Mouse (Mus musculus): ENCODE data around the gene Csdc2.
"Not testable (repeated sequence)": the region's sequence is repeated elsewhere in the genome, so short reads cannot be mapped to it uniquely, and the experiment has no call there.

The Csdc2 gene

DNA sequence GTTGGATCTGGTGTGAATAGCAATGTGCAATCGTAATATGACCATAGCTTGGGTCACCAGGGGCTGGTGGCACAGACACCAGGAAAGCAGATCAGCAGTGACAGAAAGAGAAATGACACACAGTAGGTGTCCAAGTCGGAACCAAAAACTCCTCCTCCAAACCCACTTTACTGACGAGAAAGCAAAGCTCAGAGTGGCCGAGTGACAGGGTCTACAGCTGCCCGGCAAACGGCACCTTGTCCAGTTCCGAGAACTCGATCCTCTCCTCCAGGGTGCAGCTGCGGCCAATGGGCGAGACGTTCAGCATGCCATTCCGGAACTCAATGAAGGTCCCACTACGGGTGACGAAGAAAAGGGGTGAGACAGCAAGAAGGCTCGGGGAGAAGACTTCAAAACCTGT lies 18.9 kb downstream of the Csdc2 start:
- DNase-seq (ENCODE audit: low spot score), result no peak

DNA sequence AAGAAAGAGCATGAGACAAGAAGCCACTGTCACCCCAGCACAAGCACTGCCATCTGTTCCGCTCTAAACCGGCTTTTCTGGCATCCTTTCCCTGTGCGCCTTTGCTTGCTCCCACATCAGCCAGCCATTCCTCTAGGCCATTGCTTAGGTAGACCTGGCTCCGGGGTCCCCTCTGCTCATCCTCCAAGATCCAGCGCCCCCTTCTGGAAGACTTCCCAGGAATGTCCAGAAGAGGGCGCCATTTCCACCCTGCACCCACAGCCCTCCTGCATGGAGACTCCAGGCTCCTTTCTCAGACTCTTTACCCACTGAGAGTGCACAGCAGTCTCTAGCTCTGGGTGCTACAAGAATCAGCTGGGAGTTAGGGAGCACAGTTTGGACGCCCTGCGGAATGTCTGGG lies 19.9 kb downstream of the Csdc2 start:
- peak; percentile 34 for DNase-seq (ENCODE audit: low spot score)

DNA sequence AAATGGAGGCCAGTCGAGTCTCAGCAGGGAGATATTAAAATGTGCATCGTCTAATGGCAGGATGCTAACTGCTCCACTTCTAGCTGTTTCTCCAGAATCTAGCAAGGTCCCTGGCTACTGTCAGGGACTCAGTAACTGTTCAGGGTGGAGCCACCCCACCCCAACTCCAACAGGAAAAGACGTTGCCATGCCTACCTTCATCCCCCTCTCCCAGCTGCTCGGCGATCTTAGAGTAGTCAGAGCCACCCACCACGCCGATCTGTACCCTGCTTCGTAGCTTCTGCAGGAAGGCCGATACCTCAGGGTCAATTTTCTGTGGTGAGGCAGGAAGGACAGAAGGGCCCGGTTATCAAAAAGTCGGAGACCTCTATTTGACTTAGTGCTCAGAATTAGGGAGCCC lies 21.0 kb downstream of the Csdc2 start:
- no peak for DNase-seq (ENCODE audit: low spot score)

DNA sequence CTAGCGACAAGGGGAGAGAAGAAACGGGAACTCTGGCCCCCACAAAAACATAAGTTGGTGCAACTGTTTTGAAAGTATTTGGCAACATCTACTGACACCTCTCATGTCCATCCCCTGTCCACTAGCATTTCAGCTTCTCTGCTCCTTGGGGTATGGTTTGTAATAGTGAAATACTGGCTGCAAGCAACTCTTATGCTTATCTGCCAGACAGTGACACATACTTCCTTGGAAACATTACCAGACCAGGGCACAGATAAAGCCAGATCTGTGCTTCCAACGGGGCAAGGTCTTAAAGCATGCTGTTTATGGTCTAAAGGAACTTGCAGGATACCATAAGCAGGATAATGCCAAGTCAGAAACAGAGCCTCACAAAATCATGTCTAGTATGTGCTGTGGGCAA lies 22.3 kb downstream of the Csdc2 start:
- no peak for DNase-seq (ENCODE audit: low spot score)

DNA sequence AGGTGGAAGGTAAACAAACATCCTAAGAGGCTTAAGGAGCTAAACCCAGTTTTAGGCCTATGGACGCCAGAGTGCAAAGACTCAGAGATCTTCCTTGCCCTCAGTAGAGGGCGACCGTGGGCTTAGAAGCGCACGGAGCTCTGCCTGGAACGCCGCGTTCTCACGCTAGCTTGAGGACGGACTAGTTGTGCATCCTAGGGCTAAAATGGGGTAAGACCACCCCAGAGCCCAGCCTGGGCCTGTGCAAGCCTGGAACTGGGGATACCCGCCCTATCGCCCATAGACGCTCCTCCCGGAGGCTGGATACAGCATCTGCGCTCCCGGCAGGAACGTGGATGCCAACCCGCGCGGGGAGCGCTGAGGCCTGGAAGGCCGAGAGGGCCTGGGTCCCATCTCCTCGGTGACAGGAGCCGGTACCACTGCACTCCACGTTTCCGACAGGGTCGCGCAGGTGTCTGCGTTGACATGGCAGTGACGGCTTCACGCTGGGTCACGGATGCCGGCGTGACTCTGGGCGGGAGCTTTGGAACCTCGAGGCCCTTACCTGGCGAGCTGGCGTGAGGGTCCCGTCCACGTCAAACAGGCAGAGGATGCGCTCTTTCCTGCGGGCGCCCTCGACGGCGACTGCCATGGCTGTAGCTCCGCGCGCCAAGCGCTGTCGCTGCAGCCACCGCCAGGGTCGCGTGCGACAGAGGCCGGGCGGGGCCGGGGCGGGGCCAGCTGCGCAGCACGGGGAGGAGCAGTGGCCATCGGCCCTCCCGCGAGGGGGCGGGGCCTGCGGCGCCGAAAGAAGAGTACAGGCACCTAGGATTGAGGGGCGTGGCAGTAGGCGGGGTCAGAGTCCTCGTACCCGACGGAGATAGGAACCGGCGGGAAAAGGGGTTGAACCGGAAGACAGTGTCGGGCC lies 23.9 kb downstream of the Csdc2 start, which contains the start of gene Pmm1:
Gene Pmm1, minus strand, starts transcription at position 760 of the 907 bp plus-strand sequence.
- DNase-seq (ENCODE audit: low spot score), result peak; percentile 99

DNA sequence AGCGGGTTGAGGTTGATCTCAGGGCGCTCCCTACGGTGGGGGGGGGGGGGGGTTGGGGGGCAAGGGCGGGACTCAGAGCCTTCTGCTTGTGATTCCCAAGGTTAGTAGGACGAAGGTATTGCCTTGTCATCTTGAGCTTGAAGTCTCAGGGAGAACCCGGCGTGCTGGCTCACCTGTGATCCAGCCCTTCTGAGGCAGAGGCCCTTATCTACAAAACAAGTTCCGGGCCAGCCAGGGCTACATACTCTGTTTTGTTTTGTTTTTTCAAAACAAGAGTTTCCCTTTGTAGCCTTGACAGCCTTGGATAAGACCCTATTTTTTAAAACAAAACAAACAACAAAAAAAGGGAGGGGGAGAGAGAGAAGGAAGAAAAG lies 24.5 kb downstream of the Csdc2 start:
- DNase-seq (ENCODE audit: low spot score), result no peak

DNA sequence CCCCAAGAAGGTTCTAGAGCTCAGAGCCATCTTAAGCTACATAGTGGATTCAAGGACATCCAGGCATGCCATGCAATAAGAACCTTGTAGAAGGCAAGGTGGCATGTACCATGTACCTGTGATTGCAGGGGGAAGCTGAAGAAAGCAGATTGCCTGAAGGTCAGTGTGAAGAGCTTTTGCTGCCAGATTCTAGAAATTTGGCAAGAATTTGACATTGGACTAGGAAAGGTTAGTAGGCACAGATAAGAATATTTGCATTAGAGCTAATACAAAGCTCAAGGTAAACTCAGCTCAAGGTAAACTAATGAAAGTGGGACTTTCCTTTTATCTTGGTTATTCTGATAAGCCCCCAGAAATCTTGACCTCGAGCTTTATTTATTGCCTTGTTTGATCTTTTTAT lies 27.7 kb downstream of the Csdc2 start:
- no peak for DNase-seq (ENCODE audit: low spot score)

DNA sequence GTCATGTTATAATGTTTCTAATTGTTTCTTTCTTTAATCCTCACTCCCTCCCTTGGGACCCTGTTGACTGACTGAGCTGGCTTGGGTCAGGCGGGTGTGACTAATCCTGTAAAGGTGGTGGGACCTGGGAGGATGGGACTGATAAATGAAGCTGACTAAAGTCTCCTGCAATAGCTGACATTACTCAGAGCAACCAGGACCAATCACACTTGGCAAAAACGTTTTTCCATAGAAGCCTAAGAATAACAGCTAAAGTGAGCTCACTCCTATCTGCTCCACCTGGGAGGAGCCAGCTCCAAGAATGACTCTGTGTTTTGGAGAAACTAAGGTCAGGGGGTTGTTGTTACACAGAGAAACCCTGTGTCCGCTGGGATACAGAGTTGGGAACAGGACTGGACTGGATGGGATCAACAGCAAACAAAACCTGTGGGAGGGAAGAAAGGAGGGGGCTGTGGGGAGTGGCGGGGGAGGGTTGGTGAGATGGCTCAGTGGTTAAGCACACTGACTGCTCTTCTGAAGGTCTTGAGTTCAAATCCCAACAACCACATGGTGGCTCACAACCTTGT lies 28.5 kb downstream of the Csdc2 start:
- no peak for DNase-seq (ENCODE audit: low spot score)

DNA sequence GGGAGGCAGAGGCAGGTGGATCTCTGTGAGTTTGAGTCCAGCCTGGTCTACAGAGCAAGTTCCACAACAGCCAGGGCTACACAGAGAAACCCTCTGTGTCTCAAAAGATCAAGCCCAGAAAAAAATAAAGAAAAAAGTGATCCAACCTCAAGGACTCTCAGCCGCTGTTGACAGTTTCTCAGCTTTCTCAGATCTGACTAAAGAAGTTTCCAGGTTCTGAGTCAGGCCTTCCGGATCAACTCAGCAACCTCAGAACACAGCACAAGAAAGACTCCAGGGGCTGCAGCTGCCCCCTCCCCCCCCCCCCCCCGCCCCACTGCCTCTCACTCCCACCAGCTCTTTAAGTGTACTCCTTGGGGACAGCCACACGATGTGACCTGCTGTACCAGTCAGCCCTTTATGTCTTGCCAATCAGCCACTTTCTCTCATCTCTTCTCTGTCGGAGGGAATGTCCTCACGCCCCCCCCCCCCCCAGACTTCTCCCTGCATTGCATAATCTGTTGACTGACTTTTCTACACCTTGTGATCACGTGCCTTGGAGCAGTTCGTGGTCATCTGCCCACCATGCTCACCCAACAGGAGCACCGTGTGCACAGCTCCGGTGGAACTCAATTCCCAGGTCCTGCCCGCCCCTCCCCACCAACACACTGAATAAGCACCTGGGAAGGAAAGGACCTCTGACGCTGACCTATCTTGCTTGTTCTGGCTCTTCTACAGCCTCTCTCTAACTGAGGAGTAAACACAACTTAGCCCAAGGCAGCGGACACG lies 29.7 kb downstream of the Csdc2 start:
- no peak for DNase-seq (ENCODE audit: low spot score)

DNA sequence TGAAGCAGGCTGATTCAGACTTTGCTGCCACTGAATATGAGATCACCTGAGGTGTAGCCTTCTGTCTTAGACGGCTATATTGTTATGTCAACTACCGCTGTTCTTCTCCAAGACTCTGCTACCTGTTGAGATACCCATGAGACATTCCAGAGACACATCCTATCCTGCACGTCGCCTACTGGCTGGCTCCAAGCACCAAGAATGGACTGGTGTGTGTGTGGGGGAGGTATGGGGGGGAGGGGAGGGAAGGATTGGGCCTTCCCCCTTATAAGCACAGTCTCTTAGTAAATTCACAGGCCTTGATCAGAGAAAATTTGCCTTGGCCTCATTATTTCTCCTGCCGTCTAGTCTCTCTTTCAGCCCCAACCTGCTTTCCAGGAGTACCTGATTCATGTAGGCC lies 31.3 kb downstream of the Csdc2 start:
- no peak for DNase-seq (ENCODE audit: low spot score)

DNA sequence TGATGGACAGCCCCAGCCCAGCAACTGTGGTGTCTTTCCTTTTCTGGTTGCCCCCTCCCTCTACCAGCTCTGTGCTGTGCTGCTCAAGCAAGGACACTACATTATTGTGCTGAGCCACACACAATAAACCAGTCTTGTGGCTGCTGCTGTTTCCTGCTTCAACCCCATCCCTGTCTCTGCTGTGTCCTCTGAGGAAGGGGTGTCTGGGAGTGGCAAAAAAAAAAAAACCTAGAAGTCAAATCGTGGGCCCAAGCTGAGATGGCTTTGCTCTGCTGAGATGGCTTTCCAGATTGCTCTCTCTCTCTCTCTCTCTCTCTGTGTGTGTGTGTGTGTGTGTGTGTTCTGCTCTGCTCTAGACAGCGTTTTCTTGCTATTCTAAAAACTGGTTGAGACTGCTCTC lies 31.9 kb downstream of the Csdc2 start:
- no peak for DNase-seq (ENCODE audit: low spot score)

DNA sequence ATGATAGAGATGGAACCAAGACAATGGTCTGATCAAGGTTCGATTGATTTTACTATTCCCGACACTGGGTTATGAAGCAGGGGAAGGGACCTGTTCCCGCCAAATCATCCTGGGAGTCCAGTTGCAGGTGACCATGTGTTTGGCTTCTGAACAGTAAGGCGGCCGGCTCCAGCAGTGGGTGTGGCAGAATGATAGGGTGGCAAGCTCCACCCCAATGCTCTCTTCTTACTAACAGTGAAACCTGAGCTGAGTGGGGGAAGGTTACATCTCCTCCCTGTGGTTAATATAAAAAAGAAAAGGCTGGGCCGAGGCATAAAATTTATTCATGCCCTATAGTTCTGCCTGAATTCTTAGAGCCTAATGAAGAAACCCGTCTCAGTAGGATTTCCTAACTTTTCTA lies 32.6 kb downstream of the Csdc2 start:
- DNase-seq (ENCODE audit: low spot score), result peak; percentile 16

DNA sequence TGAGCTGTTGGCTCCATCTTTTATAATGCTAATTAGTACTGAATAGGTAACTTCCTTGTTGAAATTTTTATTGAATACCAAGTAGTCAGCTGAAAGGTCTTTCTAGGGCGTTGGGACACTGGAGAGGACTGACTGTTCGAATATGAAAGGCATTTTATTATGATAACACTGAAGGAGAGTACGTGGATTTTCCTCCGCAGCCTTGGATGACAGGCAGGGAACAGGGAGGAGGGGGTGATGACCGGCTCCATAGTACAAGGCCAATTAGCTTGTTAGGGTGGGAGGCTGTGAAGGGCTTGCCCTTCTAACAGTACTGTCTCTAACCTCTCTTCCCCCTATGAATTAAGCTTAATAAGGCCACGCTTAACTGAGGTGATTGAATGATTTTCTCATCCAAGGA lies 33.1 kb downstream of the Csdc2 start:
- DNase-seq (ENCODE audit: low spot score), result not testable (repeated sequence)

DNA sequence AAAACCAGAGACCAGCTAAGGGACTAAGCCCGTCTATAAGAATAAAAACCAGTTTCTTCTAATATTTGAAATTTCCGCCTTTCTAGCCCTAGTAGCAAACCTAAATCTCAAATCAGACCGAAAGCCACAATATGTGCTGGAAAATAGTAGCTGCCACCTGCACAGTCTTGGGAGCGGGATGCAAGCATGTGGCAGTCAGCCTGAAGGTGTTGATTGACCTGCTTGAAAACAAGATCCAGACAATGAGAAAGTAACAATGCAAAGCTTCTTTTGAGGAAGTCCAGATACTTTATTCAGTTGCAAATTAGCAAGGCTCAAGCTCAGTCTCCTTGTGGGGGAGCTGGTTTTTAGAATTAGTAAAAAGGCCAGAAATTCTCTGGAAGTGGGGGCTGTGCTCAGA lies 33.9 kb downstream of the Csdc2 start:
- not testable (repeated sequence) for DNase-seq (ENCODE audit: low spot score)

DNA sequence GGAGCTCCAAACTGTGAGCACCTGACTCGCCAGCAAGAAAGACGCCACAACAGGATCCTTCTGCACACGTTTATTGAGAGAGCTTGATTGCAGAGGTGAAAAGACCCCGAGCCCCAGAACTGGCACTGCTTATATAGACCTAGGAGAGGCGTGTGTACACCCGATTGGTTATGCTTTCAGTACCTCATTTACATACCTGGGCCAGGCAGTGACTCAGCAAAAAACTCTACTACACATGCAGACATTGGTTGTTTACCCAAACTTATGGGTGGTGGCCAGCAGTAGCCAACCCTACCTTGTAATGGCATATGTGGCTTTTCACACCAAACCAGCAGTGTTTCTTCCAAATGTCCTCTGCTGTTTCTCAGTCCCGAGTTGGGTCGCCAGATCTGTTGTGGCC lies 38.6 kb downstream of the Csdc2 start:
- not testable (repeated sequence) for DNase-seq (ENCODE audit: low spot score)

DNA sequence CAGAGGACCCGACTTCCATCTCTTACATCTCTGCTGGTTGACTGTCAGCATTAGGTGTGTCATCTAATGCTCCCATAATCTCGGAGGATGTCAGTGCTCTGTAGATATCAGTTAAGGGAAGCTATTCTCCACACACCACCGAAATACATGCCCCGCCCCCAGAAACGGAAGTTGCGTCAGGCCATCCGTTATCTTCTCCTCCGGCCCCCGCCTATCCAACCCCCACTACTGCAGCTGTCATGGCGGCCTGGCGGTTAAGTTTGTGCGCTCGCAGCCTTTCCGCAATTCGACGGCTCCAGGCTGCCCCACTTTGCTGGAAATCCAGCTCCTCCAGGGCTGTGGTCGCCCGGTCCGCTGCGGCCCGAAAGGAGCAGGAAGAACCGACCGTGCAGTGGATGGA lies 43.8 kb downstream of the Csdc2 start, which contains the start of gene 1700029P11Rik:
Gene 1700029P11Rik, plus strand, starts transcription at position 220 of the 400 bp plus-strand sequence.
- no peak for DNase-seq (ENCODE audit: low spot score)

DNA sequence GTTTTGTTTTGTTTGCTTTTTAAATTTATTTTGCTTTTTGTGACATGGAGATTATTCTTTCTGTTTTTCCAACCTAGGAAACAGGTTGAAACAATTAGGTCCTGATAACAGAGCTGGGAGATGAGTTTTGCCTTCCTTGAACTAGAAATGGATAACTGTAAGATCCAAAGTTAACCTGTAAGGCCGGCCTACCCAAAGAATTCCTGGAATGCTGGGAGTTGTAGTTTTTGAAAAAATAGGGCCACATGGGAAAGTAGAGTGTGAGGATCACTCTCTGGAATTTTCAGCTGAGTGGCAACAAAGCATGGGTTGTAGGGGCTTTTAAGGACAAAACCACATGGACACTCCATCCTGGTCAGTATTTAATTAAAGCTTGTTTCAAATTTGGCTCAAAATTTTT lies 45.6 kb downstream of the Csdc2 start:
- no peak for DNase-seq (ENCODE audit: low spot score)

DNA sequence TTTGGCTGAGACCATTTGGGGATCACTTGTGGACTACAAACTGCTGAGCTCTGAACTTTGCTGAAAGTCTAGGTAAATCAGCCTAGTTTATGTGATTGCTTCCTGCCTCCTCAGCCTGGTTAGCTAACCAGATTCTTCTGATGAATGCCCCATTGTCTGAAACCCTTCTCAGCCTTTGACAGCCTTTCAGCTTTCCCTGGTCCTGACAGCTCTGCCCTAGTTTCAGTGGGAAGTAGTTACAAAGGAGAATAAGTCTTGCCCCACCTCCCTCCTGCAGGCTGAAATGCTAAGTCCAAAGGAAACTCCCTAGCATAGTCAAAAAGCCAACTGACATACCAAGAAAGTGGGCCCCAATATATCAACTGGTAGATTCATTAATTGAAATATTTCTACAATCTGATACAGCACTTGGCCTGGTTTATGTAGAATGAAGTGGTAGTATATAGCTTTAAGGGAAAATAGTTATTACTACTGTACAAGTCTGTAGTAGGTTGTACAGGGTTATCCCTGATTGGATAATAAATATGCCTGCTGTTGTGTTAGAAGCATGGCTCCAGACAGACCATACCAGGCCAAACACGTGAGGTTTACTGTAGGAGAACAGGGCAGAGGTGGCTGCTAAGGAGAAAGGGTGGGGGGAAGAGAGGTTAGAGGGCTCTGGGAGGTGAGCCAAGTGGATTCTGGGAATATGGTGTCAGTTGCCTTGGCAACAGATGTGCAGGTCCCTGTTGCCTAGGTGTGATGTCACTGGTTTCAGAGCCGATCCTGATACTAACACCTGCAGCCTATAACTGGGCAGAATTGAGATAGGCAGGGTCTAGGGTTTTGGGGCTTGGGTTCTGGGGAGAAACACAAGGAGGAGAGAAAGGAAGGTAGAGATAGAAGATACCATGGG lies 49.0 kb downstream of the Csdc2 start:
- DNase-seq (ENCODE audit: low spot score), result no peak

DNA sequence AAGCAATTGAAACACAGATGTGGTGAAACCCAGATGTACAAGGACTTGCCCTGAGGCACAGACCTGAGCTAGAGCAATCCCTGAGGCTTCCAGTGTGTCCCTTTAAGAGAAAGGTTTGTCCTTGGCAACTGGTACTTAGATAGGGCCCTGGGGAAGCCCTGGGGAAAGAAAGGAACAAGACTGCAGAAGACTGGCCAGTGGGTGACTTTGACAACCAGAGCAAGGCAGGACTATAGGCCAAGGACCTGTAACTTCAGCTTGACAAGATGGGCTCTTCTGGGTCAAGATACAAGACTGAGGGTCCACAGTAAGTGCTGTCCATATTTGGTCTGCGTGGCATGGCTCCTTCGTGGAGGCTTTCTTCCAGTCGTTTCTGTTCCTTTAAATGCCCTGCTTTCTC lies 51.1 kb downstream of the Csdc2 start, which contains the start of gene Xrcc6:
Gene Xrcc6, plus strand, starts transcription at position 190 of the 400 bp plus-strand sequence.
- DNase-seq (ENCODE audit: low spot score), result no peak

DNA sequence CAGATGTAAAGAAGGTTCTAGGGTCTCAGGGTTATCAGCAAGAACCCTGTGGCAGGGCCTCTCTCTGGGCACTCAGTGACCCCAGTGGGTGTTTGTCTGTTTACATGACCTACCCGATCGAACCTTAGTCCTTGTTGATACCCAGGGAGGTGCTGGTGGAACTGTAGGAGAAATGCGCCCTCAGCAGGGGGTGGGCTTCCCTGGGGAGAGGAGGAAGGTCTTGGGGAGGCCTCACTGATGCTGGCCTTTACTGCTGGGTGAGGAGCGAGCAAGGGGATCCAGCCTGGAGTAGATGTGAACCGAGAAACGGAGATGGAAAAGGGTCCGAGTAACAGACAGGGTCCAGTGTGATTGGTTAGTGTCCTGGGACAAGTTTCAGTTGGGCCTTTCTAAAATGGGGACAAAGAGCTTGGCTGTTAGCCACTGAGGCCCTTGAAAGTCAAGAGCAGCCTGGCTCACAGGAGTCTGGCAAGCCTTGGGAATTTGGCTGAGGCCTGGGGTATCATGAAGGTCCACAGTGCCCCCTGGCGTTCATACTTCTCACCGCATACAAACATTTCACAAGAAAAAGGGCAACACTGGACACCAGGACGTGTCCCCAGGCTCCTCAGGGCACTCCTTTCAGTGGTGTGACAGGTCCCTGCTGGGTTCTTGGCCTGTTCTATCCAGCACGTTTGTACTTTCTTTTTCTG lies 53.0 kb downstream of the Csdc2 start:
- DNase-seq (ENCODE audit: low spot score), result peak; percentile 89

DNA sequence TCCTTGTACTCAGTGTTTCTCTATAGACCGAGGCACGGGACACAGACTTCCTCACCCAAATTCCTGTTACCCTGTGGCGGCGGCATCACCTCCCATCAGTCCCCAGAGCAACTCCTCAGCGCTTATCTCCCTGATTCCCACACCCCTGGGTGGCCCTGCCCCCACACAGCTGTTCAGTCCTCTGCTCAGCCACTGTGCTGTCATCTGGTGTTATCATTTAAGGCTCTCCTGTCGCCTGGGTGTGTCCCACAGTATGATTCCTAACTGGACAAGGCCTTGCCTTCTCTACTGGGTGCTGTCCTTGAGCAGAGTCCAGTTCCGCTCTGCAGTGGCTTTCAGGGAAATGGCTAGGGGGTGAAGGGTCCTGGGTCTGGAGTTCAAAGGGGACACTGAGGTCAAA lies 54.0 kb downstream of the Csdc2 start:
- no peak for DNase-seq (ENCODE audit: low spot score)

All from lung, postnatal 25 days (tissue).